Mouse (Mus musculus) heart, postnatal 14 days (tissue): ENCODE data around the gene Elmo1. TPM values are rescaled to one million over a fixed set of nuclear protein-coding genes. Genes with fewer than 3 reads are reported as not detected.

ENCODE experiments used
- DNase-seq, 2 experiments: peaks; one replicate each; pipeline ENCODE4 v3.0.0; 2021 to 2022
- intact Hi-C: fragments of 180-260 bp; cut with DNase I; formaldehyde crosslinking; loops from one replicate; pipeline ENCODE4 v1.15.1; 2025
- total RNA-seq, 2 experiments: library from RNA; stranded (reverse); gene quantifications; 2 replicates each; pipeline ENCODE4 v1.2.3; 2021

The Elmo1 gene
- total RNA-seq, 2 experiments from 2014 or later = 16.4 to 17.1 TPM

DNA sequence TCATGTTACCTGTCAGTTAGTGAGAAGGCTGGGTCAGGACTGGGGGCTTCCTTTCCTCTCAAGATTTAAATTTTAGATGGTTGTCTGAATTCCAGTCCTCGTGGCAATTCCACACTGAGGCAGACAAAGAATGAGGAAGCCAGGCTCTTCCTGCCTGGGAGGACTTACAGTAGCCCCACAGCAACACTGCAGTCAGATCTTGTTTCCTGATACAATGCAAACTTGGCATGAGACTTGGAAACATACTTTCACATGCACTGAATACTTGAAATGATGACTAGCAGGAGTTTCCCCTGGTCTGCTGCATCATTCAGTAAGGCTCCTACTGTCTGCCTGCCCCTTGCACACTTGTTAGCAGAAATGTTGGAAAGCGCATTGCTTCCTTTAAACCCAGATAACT lies 97.3 kb downstream of the Elmo1 start:
- no peak for DNase-seq
- intact Hi-C loops = loop anchor here (2.0 to 5.0 kb wide), 2 partner anchors 95 to 150 kb away; no protein-coding TSS in a partner anchor

DNA sequence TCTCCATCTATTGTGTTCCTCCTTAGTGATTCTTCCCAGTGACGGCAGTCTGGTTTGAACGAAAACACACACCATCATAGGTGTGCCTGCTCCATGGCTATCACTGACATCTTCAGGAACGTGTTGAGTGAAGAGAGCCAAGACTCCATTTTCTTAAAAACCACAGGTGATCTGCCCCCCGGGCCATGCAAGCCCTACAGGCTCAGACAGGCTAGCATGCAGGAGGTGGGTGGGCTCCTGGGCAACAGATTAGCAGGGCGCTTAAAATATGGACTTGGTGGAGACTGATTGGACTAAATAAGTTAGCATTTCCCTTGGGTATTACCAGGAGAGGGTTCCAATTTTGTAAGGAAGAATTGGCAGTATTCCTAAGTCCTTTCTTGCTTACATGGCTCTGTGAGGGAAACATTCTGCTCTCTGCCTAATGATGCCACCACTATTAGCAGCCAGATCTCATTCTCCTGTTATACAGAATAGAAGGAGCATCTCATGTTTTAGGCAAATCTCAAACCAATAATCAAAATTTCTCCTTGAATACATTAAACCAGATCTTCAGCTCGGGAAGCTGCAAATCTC lies 101.7 kb downstream of the Elmo1 start:
- no peak for DNase-seq
- intact Hi-C loops = no loop called here

DNA sequence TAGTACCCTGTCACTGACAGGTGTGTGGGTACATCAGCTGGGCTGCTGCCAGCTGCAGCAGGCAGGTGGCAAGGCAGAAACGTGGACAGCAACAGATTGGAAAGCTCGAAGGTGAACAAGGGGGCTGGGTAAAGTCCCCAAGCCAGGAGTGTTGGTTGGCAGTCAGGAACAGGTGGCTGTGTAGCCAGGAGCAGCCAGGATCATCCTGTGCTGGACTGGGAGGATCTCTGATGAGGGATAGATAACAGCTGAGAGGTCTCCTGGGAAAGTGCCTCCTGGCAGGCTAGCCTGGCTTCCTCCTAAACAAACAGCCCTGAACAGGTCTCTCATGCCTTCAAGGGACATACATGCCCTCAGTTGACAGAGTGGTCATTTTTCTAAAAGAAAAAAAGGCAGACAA lies 110.2 kb downstream of the Elmo1 start:
- intact Hi-C loops = no loop called here
- no peak for DNase-seq

DNA sequence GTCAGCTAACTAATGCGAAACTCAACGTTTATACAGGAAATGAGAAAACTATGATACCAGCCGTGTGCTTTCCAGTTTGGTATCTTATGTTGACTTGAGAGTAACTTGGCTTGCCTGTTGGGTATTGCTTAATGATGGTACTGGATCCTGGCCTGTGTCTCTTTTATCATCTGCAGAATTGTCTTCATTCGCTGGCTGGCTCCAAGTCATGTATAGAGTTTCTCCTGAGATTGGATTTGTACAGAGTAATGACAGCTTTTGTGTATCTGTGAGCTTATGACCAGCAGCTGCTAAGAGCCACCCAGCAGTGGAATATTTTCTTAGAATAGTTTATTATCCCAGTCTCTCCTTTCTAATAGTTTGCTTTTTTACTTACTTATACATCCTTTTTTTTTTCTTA lies 112.2 kb downstream of the Elmo1 start:
- intact Hi-C loops = no loop called here
- DNase-seq = no peak

DNA sequence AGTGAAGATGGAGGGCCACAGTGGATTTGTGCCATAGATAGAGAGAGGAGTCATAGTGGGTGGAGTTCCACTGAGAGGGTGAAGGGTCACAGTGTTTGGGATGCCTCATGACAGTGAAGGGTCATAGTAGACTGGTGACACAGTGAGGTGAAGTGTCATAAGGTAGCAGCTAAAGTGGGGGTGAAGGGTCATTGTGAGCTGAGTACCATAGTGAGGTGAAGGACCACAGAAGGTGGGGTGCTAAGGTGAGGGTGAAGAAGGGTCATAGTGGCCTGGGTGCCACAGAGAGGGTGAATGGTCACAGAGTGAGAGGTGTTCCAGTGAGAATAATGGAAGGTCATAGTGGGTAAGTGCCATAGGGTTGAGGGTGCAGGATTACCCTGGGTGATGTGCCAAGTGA lies 113.8 kb downstream of the Elmo1 start:
- intact Hi-C loops = no loop called here
- no peak for DNase-seq

DNA sequence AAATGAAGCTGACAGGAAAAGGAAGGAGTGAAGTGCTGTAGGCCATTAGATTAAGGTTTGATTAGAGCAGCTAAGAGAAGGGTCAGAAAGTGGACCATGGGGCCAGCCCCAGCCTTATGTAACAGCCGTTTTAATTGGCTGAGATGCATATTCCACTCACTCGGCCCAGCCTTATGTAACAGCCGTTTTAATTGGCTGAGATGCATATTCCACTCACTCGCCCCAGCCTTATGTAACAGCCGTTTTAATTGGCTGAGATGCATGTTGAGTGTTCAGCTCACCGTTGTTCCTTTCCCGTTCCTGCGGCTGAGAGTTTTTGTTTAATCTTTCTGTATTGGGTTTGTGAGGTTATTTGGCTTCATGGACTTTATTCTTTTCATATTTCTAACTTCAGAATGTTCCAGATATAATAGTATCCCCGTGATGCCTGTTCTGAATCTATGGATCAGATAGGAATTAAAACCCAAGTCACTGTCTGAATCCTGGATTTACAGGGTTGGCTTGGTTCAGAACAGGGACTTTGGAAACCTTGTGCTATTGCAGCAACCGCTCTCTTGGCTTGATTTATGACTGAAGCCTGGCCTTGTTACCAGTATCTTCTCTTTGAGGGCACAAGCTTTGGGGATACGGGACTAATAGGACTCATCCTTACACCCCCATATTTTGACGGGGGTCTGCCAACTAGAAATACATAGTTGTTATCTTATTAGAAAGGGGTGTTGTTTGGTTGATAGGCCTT lies 114.8 kb downstream of the Elmo1 start:
- no peak for DNase-seq
- intact Hi-C loops = no loop called here

DNA sequence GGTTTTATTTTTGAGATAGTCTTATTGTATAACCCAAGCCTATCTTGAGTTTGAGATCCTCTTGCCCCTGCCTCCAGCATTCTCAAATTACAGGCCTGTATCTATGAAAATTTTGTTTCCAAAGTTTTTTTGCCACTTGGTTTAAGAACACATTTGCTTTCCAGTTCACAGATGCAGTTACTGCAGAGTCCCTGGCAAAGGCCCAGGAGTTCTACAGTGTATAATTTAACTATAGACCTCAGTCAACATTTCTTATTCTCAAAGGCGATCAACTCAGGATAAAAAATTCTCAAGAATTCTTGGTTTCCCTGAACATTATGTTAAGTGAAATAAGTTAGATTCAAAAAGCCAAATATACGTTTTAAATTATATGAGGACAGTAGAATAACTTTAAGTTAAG lies 115.3 kb downstream of the Elmo1 start:
- DNase-seq = no peak
- intact Hi-C loops = no loop called here

DNA sequence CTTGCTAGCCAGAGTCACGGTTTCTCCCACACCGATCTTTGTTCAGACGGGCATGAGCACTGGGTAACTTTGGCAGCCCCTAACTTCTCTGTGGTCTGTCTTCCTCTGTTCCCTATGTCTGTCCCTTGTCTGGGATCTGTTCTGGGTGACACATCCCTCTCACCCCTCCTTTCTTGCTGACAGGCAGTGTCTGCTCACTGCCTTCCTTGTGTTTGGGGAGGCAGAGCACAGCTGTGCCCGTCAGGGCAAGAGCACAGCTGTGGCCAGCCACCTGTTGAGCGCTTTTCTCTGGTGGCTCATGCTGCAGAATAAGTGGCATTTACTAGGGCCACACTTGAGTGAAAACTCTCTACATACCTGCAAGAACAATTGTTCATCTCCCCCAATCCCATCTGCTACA lies 116.7 kb downstream of the Elmo1 start:
- intact Hi-C loops = no loop called here
- DNase-seq = no peak

DNA sequence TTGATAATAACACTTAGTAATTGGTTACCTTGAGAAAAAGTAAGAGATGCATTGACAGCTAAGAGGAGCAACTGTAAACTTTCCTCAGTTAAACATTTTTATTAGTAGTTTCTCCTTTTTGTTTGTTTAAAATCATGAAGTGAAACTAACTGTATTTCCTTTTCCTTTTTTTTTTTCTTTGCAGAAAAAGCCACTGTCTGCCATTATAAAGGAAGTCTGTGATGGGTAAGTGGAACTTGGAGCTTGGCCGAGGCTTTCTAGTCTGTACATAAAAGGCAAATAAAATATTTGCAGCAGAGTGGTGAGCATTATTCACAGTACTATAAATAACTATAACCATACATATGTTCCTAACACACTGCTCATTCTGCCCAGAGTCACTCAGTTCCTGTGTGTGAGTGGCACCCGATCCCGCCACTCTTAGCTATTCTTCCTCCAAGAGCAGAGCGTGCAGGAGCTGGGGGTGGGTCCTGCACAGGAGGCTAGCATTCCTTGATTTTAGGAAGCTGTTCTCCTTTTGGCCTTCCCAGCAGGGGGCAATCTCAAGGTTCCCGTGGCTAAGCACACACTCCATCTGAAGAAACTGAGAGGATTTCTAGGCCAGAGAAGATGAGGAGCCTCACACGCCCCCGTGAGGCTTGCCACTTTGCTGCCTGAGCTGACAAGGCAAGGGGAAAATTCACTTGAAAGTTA lies 117.7 kb downstream of the Elmo1 start:
- intact Hi-C loops = no loop called here
- no peak for DNase-seq

DNA sequence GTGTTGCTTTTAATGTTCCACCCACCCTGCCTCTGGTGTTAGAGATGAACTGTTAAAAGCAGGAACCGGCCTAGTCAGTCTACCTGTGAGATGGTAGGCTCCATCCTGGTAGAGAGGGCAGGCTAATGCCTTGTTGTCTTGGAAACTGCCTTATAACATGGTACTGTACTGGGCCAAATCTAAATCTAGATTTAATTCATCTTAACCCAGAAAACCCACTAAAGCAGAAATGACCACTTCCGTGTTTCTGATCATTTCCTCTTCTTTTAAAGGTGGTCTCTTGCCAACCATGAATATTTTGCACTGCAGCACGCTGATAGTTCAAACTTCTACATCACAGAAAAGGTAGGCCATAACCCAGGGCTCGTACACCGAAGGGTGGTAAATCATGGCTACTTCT lies 118.5 kb downstream of the Elmo1 start:
- DNase-seq = no peak
- intact Hi-C loops = no loop called here

DNA sequence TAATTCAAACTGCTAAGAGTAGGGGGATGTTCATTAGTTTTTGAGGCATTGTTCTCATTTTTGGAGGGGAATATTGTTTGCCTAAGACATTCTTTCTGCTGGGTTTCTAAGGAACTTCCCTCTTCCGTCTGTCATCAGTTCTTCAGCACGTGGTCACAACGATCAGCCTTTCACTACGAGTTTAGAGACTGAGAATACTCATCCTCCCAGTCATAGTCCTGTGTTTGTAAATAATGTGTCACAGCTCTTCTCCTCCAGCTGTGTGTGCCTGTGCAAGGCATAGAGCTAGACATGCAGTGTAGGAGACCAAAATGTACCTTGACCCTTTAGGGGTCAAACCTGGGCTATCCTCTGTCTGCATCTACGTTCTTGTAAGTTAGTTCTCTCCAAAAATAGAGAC lies 121.4 kb downstream of the Elmo1 start:
- DNase-seq = no peak
- intact Hi-C loops = no loop called here

DNA sequence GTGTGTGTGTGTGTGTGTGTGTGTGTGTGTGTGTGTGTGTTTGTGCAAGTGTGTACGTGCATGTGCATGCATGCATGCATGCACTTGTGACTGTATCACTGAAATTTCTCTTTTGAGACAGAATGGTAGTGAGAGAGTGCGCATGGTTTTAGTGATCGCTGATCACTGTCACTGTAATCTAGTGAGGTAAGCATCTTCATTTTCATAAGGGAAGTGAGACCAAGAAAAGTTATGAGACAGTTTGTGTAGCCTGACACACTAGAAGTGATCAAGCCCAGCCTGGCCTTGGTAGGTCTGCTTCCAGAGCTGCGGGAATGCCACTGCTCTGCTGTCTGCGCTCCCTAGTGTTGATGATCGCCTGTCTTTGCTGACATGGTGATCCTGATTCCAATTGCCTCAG lies 122.3 kb downstream of the Elmo1 start:
- DNase-seq = no peak
- intact Hi-C loops = no loop called here

DNA sequence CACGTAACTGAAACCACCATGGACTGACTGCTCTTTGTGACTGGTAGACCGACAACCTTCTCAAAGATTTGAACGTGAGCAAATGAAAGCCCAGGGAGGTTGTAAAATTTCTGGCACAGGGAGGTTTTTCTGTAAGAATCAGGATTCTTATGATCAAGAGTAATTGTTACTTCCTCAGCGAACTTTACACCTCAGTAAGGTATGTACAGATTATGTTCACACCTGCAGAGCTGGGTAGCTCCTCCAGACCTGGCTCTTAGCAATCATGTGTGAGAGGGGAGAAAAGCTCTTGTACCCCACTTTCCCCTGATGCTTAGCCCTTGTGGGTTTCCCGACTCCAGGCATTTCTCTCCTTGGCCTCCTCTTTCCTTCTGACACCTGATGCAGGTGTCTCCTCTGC lies 123.5 kb downstream of the Elmo1 start:
- no peak for DNase-seq
- intact Hi-C loops = no loop called here

DNA sequence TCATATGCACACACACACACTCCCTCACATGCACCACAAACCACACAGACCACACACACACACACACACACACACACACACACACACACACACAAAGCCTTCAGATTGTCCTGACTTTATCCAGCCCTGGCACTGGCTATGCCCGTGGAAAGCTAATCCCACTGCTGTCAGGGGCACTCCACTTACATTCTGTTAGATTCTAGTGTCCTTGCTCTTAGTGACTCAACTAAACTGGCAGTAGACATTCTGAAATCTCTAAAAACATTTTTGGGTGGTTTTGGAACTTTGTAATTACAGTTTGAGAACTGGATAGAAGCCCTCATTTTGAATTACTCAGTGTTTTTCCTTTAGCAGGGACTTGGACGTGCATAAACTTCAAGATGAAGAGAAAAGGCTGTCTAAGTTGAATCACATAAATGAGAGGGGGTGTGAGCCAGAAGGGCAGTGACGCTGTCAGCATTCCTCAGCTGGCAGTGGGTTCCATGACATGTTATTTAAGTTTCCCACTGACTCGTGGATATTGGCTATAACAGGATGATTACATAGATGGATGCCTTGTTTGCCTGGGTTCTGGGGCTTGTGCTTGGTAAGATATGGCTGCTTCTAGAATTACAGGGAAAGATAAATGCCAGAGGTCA lies 127.2 kb downstream of the Elmo1 start:
- no peak for DNase-seq
- intact Hi-C loops = no loop called here

DNA sequence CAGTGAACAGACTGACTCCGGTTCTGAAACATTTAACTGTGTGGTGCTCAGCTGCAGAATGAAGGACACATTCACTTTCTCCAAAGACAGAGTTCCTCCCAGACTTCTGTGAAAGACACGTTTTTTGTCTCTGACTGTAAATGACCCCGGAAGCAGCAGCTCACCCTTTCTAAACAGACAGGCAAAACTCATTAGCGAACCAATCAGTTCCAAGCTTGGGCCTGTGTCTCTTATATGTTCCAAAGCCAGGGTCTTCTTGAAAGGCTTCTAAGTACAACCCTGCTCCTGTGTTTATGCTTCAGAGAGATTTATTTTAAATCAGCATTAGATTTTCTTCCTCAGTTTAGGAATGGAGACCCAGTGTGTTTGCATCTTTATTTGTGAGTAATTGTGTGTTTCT lies 127.7 kb downstream of the Elmo1 start:
- no peak for DNase-seq
- intact Hi-C loops = no loop called here

DNA sequence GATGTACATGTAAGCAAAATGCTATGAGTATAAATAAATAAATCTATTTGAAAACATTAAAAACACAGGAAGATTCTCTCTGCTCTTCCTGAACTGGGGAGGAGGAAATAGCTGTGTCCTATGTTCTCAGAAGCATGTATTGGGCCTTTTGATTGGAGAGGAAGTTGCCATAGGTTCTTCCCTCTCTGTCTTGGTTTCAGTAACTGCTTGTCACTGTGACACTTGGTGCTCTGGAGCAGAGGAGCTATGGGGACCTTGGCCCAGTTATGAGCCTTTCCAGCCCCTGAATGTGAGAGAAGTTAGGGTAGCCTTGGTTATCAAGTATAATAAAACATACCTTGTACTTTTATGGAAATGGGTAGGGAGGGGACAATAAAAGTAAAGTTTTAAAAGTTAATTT lies 130.0 kb downstream of the Elmo1 start:
- DNase-seq = no peak
- intact Hi-C loops = no loop called here

DNA sequence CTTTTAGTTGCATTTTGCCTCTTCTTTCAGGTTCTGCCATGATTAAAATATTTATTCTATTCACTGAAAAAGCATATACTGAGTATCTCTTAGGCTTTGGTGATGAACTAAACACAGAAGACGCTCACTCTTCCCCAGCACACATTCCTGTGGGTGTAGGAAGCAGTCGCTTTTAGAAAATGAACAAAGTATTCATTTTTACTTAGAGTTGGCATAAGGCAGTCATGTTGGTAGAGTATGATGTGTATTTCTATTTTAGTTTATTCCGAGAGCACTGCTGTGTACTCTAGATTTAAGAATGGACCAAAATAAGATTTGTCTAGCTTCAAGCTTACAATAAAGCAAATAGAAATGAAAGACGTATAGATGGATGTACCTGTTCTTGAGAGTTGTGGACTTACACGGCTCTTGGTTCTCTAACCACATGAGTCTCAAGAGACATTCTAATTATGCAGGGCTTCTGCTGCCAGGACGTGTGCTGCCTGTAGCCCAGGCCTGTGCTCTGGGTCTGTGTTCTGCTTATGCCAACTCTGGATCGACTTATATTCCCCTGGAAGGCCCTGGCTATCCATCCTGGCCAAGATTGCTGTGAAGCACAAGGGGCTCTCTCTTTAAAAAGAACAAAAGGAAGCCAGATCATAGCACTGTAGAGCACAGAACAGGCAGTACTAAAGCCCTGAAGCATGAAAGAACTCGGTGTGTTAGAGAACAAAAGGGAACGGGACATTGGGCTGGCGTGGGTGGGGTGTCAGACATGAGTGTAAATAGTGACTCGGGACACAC lies 137.7 kb downstream of the Elmo1 start:
- DNase-seq = no peak
- intact Hi-C loops = no loop called here

DNA sequence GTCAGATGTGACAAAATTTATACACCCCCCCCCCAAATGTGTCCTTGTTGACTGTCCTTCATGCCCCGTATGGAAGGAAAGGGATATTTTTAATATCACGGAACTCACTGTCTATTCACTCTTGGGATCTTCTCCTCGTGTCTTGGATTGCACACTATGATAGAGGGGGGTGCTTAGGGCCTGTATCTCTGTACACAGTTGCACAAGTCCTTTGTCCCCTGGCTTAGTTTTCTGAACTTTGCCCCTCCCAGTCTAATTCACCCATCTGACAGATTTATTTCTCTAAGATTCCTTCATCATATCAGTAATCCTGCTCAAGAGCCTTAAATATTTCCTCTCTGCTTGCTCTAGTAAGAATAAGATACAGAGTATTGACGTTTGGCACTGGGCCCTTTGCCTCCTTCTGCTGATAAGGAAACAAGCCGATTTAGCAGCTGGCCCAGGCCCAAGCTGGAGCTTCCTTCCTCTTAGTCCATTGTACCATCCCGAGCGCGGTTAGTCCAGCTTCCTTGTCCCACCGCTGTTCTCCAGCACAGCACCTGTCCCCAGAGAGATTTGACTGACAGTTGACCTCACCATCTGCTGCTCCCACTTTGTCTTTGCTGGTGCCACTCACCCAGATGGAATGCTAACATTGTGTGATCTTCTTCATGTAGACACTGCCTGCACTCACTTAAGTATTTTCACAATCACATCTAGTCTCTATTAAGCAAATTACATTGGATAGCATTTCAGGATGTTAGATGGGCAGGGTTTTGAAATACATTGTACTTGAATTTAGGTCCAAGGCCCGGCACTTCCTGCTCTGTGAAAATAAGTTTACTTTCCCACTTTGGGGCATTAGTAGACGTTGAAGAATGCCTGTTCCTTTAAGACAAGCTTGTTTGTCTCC lies 141.7 kb downstream of the Elmo1 start:
- intact Hi-C loops = loop anchor here (5.0 kb wide), 1 partner anchor 50 kb away; no protein-coding TSS in a partner anchor

DNA sequence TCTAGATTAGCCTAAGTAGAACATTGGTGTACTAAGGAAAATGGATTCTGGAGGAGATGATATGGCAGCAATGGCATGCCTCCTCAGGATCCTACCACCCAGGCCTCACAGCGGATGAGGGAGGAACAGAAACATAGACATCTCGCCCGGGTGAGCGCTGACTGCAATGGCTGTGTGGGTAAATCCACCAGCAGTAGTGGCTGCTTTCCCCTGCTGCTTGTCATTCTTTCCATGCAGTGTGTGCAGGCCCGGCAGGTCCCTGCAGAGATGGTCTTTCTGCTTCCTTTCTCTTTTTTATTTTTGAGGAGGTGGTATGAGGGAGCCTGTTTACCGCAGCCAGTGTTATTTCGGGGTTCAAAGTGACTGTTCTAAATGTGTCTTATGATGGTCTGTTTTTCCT lies 143.3 kb downstream of the Elmo1 start:
- DNase-seq = no peak
- intact Hi-C loops = loop anchor here (5.0 kb wide), 1 partner anchor 51 kb away; no protein-coding TSS in a partner anchor

More for the DNA sequence above, 141.7 kb downstream of the Elmo1 start:
- DNase-seq = peak; percentile 72 to 73

DNA sequence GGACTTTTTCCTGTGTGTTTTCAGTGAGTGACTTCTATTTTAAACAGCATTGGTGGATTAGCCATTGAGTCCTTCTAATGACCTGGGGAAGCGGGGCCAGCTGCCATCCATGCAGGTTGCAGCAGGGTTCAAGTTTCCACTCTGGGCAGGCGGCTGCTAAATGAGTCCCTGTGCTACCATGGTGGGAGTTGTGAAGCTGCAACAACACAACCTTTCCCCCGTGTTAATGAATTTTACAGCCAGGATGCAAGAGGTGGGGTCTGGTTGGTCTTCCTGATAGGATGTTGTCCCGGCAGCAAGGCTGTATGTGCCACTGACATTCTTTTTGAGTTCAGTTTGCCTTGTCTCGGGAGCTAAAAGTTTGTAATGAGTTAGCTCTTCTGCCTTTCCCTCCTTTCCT lies 147.2 kb downstream of the Elmo1 start:
- intact Hi-C loops = no loop called here
- no peak for DNase-seq
